Mouse (Mus musculus) gastrocnemius, adult 18-20 months (tissue): Measurements from ENCODE around the gene Phactr1. TPM values are rescaled to one million over a fixed set of nuclear protein-coding genes. Genes with fewer than 3 reads are reported as not detected.

Source experiments
- DNase-seq: peaks from one replicate; pipeline ENCODE4 v3.0.0; 2021; ENCODE audit warnings: low spot score
- total RNA-seq, 2 experiments: library from RNA; stranded (reverse); gene quantifications; 2 replicates each; pipeline ENCODE4 v1.2.3; 2021

The Phactr1 gene
- total RNA-seq, 2 experiments from 2014 or later, result 1.1 to 1.4 TPM

DNA sequence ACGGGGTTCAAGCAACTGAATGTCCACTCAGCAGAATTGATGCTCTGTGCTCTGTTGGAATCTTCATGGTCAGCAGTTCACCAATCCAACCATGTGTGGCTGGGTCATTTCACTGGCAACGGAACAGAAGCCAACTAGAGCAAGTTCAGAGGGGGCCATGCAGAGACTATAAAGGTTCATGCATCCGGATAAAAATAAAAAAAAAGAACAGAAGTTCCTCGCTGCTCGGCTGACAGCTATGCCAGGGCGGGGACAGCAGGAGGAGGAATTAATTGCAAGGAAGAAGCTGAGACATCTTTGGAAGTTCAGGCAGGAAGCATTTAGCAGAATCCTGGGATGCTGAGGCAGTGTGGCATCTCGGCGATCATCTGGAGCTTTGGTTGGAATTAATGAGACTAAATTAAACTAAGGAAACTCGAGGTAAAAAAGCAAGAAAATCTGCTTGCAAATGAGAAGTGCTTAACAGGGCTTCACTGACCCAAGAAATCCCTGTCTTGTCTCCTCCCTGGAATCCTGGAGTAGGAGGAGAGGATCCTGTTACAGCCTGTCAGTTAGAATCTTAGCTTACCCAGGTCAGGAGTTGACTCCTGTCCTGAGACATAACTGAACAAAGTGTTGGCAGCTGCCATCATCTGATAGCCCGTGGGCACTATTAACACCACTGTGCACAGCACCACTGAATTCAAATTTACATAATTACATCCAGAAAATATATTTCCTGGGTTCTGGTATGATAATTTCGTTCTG lies 77.4 kb downstream of the Phactr1 start:
- no peak for DNase-seq

DNA sequence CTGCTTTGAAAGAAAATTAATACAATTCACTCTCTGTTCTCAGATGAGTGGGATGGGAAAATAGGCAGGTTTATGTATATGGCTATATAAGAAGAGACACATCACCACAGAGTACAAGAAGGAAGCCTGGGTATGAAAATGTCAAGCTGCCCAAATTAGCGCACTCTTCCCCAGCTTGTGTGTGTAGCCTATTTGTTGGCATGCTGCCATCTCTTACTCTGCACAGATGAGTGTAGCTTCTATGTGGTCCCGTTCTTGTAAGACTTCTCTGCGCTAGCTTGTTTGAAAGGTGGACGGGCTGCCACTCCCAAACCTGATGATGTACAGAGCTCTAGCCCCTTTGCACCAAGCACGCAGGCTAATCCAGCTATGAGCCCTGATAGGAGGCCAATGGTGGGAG lies 78.7 kb downstream of the Phactr1 start:
- no peak for DNase-seq

DNA sequence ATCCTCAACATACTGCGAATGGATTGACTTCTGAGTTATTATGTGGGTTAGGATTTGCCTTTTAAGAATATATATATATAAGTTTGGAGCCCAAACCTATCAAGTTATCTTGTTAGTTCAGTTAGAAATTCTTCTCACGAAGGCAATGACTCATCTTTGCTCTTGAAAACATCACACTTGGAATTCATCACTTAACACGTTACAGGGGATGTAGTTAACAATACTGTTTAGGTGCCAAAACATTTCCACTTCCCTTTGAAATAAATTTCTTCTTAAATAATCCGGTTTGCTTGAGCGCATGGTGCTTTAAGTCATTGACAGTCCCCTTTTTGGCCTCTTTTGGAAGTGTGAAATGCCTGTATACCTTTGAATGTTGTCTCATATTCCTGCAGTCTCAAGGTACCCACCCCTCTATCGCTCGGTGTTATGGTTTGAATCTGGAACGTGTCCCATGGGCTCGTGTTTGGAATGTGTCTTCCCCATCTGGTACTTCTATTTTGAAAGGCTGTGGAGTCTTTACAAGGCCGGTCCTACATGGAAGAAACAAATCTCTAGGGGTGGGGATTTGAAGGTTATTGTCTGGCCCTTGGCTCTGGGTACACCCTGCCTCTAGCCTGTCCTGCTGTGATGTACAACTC lies 80.6 kb downstream of the Phactr1 start:
- DNase-seq, result no peak

DNA sequence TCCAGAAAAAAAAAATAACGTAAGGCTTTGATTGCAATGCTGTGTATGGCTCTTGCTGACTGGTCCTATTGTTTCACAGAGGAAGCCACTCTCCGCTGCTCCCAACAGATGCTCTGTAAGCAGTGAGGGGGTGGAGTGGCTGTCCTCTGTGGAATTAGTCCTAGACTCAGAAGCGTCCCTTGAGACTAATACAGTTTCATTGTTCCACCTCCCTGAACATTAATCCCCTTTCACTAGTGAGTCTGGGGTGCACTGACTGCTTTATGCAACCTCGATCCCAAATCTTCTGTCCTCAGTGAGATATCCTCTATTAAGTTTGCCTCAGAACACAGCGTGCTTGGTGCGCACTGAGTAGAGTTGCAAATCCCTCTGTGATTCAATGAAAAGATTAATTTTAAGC lies 91.9 kb downstream of the Phactr1 start:
- no peak for DNase-seq

DNA sequence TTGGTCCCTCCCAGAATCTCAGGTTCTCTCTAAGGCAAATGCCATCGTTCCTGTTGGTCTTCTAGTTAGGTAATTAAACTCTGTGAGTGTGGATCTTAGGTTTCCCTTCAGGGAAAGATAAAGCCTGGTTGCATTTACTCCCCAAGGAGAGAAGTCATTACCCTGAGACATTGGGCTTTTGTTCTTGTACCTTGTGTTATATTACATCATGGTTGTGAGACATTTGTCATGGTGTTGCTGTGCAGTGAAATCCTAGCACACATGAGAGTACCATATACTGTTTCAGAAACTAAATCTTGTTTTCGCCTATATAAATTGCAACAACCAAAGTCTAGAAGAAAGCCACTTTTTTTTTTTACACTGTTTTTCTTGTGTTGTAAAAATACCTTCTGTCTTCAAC lies 93.6 kb downstream of the Phactr1 start:
- no peak for DNase-seq

DNA sequence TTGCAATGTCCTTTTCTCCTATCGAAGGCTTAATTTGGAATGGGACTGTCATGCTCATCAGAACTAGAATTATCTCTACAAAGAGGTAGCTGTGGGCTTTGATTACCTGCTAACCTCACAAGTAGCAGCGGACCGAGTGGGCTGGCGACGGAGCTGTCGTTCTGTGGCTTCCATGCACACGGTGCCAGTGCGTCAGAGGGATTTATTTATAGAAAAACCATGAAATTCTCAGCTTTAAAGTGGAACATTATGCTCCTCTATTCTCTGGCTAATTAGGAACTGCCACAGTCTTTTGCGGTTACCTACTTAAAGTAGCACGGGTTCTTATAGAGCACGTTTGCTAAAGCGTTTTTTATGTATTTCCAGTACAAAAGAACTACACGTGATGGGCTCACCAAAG lies 101.7 kb downstream of the Phactr1 start:
- DNase-seq, result no peak

DNA sequence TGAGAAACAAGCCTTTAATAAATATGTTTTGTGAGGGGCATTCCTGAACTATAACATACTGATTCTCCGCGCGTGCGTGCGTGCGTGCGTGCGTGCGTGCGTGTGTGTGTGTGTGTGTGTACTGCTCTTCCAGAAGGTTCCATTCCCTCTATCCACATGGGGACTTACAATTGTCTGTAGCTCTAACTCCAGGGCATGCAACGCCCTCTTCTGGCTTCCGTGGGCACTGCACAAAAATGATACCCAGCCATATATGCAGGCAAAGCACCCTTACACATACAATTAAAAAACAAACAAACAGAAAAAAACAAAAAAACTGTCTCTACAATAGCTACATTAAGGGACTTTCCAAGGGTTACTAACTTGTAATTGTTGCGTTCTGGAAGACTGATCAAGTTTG lies 108.8 kb downstream of the Phactr1 start:
- no peak for DNase-seq

DNA sequence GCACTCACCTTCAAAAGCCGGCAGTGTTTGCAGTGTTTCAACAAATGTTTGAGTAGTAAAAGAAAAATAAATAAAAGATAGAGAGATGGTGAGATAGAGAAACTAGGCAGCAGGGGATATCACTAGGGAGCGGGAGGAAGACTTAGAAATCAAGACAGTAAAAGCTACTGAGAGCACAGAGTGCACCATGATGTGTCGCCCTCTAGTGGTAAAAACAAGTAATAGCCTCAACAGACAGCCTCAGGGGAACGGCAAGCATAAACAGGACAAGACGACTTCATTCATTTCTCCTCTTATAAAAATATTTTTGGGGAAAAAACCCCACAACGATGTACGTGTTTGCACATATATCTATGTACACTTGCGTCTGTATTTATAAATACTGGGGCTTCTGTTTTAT lies 111.9 kb downstream of the Phactr1 start:
- no peak for DNase-seq

DNA sequence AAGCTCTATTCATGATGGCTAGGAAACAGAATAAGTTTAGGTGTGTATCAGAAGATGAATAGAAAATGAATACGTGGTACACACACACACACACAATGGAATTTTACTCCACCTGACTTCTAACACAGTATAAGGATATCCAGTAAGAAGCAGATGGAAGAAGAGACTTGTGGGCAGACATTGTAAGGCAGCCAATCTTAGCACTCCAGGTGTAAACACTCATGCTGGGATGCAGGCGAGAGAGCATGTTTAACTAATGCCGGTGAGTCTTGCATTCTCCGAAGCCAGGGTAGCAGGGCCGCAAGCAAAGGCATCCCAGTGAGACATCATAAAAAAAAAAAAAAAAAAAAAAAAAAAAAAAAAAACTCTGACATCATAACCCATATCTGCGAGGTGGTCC lies 120.1 kb downstream of the Phactr1 start:
- DNase-seq, result no peak

DNA sequence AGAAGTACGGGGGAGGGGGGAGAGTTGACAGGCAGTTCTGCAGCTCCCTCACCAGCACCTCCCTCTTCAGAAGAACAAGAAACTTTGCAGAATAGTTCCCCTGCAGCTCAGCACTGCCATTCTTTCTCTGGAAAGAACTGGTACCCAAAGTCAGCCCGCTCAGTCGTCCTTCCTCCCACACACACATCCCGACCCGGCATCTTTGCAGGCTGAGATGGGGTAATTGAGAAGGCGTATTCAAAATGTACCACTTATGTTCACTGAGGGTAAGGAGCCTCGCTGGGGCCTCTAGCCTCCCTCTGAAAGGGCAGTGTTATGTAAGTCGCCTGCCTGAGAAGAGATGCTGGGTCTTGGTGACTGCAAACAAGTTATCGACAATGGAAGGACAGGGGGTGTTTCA lies 123.9 kb downstream of the Phactr1 start:
- DNase-seq, result no peak

DNA sequence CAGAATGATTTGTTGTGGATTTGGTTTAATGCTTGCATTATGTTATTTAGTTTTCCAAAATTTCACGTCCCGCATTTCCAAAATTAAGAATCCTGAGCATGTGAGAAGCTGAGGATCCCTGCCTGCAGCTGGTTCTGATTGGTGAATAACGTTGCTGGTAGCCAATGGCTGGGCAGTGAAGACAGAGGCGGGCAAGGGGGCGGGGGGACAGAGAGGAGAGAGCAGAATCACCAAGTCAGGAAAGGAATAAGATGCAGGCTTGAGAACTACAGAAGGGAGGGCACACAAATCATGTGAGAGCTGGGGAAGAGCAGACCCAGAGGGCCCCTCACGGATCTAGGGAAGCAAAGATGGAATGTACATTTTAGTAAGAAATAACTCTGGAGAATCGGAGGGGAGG lies 132.3 kb downstream of the Phactr1 start:
- DNase-seq, result no peak

DNA sequence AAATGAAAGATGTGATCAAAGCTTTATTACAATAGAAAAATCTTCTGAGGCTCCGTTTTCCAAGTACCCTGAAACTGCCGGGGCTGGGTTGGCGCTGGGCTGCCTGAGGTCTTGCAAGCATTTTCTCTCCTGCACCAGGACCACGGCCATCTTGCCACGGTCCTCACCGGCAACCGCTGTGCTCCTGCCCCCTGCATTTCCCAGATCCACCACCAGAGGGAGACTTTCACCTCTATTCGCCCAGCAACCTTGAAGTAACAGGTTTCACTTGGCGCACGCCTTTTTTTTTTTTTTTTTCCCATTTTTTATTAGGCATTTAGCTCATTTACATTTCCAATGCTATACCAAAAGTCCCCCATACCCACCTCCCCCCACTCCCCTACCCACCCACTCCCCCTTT lies 138.0 kb downstream of the Phactr1 start:
- peak; percentile 36 for DNase-seq

DNA sequence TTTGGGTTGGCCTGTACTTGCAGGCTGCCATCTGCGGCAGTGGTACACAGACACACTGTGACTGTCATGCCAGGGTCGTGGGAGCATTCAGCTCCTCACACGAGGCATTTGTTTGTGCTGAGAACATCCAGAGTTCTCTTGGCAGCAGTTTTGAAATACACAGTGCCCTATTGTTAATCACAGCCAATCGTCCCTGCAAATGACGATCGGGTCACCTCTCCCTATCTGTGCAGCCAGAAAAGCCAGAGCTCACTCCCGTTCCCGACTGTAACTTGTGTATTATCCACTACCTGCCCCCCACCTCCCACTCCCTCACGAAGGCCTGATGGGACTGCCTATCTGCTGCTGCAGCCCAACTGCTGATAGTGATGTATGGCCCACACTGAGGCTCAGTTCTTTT lies 140.1 kb downstream of the Phactr1 start:
- DNase-seq, result no peak

DNA sequence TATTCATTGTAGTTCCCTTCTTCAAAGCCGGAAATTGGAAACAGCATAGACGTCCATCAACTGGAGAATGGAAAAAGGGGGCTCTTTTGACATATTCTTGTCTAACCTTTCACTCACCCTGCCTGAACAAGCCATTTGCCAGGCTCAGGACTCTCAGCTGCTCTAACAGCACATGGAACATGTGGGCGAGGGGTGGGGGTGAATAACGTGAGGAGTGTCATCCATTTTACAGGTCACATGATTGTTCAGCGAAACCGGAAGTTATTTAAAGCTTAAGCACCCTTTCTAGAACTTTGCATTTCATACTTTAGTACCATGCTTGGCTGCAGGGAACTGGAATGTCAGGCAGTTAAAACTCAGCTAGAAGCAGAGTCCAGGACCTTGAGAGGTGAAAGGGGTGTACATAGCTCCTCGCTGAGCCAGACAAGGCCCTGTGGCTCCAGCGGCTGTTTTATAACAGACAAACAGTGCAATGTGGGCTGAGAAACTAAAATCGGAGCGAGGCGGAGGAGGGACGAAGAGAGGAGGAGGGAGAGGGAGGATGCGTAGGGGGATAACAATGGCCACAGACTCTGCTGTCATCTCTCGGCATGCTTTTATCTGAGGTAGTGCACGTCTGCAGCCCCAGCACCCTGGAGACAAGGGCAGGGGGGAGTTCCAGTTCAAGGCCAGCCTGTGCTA lies 141.1 kb downstream of the Phactr1 start:
- no peak for DNase-seq

DNA sequence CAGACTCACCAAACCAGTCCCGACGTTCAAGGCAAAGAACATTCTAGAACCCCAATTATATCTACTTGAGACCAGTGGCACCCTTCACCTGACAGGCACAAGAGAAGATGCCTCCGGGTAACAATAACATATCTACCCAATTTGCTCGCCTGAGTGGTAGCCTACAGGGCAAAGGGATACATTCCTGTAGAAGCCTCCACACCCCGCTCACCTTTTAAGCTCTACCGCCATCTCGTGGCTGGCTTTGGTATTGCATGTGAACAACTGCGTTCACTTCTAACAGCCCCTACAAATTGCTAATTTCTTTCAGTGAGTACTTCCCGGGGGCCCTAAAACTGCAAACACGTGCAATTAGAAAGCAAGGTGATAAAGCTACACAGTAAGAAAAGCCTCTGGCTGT lies 142.1 kb downstream of the Phactr1 start:
- peak; percentile 77 for DNase-seq

DNA sequence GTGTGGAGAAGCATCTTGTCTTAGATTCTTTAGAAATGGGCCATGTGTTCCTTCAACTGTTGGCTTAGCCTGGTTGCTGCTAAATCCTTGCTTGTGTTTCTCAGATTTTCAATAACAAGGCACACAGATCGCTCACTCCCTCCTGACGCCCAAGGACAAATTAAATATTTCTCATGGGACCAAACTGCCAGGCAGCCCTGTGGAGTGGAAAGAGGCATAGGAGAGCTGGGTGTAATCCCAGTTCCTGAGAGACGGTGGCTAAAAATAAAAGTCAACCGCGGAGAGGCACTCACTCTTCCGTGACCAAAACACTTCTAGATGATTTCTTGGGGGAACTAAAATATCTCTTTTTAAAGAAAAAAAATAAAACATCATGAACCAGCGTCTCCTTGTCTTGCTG lies 143.5 kb downstream of the Phactr1 start:
- no peak for DNase-seq

DNA sequence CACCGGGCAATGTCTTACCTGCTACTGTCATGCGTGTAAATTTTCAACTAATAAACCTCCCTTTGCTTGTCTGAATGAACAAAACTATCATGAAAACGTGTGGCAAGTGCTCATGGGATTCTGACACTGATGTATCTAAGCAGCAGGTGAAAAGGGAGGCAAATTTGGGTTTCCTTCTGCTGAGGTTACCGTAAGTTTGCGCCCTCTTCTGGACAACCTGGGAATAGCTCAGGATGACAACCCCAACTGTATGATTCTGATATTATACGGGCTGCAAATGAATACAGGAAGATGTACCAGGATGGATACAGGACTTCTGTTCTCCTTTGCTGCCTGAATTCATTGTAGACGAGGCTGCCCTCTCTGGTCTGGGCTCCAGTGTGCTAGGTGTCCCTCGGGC lies 146.2 kb downstream of the Phactr1 start:
- peak; percentile 23 for DNase-seq

DNA sequence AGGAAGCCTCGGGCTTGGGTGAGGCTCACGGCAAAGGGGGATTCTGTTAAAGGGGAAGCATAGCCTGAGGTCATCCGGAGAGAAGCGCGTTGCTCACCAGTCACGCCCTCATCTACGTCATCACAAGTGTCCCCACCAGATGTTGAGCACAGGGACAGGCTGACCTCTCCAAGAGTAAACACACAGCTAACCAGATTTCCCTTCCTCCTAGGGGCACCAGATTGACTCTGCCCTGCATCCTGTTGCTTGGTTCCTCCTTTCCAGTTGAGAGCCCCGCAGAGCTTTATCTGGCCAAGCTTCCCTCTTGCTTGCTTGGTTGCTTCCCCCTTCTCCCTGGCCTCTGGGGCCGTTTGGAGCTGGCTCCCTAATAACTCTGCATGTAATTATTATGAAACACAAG lies 148.6 kb downstream of the Phactr1 start:
- DNase-seq, result peak; percentile 35

DNA sequence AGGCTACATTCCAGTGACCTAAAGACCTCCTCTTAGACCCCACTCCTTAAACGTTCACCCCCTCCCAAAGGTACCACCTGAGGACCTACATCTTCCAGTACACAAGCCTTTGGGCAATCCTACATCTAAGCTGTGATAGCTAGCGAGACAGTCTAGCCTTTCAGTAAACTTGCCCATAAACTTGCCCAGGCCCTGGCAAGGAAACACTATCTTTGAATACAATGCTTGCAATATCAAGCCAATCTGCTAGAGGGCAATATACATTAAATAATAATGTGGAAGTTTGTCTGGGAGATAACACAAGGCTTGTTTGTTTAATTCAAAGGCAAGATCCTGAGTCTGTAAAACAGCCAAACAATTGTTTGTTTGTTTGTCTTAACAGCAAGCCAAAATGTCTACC lies 155.0 kb downstream of the Phactr1 start:
- DNase-seq, result no peak

DNA sequence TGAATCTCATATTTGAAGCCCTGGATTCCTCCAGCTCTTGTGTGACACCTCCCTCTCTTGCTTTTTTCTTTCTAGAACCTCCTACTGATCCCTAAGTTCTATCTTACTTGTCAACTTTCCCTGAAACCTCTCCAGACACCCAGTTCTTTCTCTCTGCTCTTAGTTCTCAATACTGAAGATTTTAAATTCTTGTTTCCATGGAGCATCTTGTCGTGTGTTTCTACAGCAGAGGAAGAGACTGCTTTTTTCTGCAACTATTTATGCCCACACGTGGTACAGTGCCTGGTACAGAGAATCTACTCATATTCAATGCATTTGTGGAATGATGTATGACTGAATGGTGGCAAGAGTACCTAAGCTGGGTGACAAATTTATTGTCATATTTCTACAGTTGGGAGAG lies 158.9 kb downstream of the Phactr1 start:
- DNase-seq, result no peak

DNA sequence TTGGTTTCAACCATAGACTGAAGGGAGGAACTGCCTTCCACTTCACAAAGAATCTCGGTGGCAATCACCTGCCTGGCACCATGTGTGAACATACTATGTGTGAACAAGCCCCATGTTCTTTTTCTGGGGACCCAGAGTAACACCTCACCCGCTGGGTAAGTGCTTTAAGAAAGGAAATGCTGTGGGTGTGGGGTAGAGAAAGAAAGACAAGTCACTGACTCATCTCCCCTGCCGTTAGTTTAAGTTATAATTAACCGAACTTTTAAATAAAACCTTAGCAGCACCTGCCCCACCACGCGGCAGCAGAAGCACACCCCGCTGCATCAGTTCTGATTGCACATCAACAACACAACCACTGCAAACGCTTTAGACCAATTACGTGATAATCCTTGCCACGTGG lies 171.7 kb downstream of the Phactr1 start:
- no peak for DNase-seq

DNA sequence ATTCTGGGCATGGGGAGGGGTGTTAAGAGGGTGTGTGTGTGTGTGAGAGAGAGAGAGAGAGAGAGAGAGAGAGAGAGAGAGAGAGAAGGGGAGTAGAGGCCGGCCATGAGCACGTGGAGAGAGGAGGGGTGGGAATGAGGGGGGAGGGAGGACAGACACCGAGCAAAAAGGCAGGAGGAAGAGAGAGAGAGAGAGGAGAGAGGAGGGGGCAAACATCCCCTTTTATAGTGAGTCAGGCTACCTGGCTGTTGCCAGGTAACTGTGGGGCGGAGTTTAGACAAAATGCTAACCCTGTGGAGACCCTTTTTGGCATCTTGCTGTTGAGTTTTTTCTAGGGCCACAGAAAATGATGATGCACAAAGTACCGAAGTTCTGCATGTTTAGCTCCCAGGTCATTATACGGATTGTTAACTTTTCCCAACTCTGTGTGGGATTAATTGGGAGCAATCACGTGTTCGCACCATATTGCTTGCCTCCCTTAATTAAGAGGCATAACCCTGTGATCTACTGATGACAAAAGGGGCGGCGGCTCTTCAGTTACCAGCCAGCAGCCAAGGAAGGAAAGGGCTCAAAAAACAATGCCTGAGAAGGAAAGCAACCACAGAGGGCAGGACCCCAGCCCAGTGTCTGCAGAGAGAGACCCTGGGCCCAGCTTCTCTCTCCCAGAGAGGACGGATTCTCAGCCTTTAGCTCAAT lies 173.6 kb downstream of the Phactr1 start:
- DNase-seq, result no peak
